Mouse (Mus musculus) brain, embryonic 14.5 days (tissue): ENCODE results near the gene Esrra. TPM values are rescaled to one million over a fixed set of nuclear protein-coding genes. Genes with fewer than 3 reads are reported as not detected.
A peak's percentile ranks its signal among the peaks of the same experiment; 100 is the strongest.

Experiments used
- DNase-seq: peaks from one replicate; pipeline ENCODE4 v3.0.0-alpha.2; 2011; ENCODE audit warnings: low read depth
- CTCF ChIP-seq: fragments of 200-500 bp; IDR thresholded peaks from 2 replicates; pipeline ENCODE4 v1.5.1; 2012; ENCODE audit warnings: inconsistent platforms, mild to moderate bottlenecking, moderate library complexity, borderline replicate concordance; ENCODE audit not compliant: insufficient read depth, insufficient read length; ENCODE audit errors: extremely low read depth
- POLR2A ChIP-seq: fragments of 200-500 bp; IDR thresholded peaks from 2 replicates; pipeline ENCODE4 v1.6.1; 2012; ENCODE audit warnings: mild to moderate bottlenecking, inconsistent platforms, borderline replicate concordance; ENCODE audit not compliant: poor library complexity, insufficient read depth, insufficient read length, severe bottlenecking; ENCODE audit errors: extremely low read depth
- polyA plus RNA-seq: library from polyadenylated mRNA; depleted of rRNA; stranded (reverse); fragments of >200 nt; gene quantifications from 2 replicates; pipeline ENCODE4 v1.2.3, GENCODE M21; 2012; rRNA removed

Esrra gene
- polyA plus RNA-seq: 35.5 and 41.3 TPM in 2 replicates

DNA sequence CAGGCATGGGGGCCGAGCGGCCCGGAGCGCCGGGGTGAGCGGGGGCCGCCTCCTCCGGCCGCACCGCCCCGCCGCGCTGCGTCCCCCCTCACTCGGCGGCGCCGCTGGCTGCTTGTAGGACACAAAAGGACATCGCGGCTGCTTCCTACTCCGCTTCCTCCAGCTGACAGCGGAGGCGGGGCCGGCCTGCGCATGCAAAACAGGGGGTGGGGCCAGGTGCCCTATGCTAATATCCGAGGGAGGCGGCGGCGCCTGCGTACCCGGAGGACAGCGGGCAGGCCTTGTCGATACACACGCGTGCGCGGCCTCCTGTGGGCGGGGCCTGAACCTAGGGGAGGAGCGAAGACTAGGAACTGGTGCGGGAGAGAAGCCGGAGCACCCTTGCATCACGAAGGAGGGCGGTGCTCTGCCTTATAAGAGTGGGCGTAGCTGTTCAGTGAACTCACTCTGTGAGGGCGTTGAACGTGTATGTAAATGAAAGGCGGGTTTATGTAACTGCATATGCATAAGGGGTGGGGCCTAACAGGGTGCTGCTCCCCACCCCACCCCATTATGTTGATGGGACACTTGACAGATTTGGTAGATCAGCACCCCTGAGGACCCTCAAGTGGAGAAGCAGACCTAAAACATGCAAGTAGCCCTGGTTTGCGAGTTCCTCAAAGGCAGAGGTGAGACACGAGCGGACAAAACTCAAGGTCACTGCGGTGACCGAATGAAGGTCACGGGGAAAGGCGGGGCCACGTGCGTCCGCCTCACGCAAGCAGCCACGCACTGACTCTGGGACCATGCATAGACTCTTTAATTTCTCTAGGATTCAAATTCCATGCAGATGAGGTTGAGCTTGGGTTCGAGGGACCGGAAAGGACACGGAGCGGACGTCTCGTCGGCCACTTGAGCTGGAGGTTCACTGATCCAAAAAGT lies at the start of gene Esrra:
Gene Esrra (minus strand): TSS at position 167 of the 921 bp plus-strand sequence.
- DNase-seq: peak; percentile 100
- no peak for TF ChIP-seq CTCF
- peak; percentile 86 for TF ChIP-seq POLR2A

DNA sequence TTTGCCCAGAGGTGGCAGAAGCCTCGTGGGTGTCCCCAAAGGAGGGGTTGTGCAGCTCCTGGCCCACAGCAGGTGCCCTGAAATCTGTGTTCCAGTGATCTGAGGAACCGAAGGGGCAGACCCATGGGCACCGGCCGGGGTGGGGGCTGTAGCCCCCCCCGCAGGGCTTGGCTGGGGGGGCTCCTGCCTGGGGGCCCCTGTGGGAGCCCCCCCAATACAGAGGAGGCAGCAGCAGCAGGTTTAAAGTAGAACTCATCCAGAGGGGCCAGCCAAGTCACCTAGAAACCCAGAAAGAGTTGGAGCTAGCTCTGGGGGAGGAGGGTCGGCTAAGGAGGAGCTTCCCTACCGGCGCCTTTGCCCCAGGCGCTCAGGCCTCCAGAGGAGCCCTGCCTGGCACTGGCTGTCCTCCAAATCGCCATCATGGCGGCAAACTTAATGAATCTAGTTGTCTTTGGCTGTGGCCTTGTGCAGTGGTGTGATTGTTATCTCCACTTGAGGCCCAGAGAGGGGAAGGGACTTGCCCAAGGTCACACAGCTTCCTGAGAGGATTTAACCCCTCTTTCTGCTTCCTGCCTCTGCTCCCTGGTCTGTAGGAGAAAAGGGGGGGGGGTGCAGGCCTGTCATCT lies 49.0 kb upstream of the Esrra start:
- DNase-seq: peak; percentile 41
- TF ChIP-seq POLR2A: no peak
- no peak for TF ChIP-seq CTCF

DNA sequence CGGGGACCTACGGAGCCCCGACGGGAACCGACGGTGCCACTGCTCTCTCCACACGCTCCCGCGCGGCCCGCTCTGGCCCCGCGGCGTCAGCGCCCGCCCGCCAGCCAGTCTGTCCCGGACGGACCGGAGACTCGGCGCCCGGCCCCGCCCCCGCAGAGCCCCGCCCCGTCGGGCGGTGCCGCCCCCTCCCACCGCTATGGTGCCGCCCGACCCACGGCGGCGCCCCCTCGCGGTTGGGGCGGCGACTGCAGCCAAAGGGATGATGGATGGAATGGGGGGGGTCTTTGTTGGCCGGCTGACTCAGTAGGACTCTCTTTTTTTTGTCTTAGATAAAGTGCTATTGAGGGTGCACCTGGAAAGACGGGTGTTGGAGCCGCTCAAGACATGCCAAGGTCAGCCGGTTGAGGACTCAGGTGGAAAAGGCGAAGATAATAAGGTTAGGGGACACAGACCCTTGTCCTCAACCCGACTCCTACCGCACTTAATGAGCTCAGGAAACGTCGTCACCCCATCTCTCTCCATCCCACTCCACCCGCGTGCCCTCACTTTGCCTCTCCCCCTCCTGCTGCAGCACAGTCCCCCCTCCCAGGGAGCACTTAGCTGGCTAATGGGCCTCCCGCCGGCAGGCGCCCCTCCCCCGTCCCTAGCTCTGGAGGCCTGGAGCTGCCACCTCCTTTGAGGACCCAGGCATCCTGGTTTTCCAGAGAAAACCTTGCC lies 48.2 kb upstream of the Esrra start:
- TF ChIP-seq POLR2A (peak; percentile 43; the same call in 1 of the 2 replicates), CTCF (peak; percentile 62)
- DNase-seq: peak; percentile 67

GRCm38 (mm10) chr19:6969291-6969664 lies 47.7 kb upstream of the Esrra start:
- no peak for DNase-seq
- TF ChIP-seq CTCF: no peak
- TF ChIP-seq POLR2A: no peak

- TF ChIP-seq POLR2A (no peak), CTCF (no peak)
- DNase-seq: no peak
Measured at GRCm38 (mm10) chr19:6968491-6969271, 47.1 kb upstream of the Esrra start.

DNA sequence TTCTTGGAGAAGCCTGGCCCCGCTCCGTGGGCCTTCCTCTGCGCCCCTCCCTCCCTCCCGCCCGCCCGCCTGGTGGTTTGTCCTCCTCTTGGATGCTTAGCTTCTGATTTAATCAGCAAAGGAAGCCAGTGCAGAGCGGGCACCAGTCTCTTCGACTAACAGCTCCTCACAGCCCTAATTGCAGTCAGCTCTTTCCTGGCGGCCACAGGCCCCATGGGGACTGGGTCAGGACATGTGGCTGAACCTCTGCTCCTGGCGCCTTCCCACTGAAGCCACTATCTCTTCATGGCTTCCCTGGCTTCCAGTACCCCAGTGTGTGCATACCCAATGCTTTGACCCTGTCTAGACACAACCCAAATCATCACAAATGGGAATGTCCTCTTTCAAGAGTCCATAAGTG lies 34.8 kb upstream of the Esrra start:
- TF ChIP-seq POLR2A (no peak), CTCF (no peak)
- DNase-seq: no peak

DNA sequence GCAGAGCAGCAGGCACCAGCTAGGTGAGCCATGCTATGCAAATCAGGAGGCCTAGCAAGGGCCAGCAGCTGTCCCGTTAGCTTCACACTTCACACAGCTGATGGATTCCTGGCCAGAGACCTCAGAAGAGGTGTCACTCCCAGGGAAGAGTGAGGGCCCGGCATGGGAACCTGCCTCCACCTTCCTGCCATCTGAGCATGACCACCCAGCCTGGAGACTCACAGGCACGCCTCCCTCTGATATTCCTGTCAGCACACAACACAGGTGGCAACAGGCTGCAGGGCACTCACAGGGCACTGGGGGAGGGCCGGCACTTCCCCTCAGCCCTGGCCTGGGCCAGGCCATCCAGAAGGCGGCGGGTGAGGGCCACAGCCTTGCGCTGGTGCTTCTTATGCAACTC lies 33.8 kb upstream of the Esrra start:
- DNase-seq: no peak
- TF ChIP-seq CTCF: no peak
- no peak for TF ChIP-seq POLR2A

- no peak for TF ChIP-seq POLR2A
- TF ChIP-seq CTCF: peak; percentile 35; the same call in 1 of the 2 replicates
- DNase-seq: no peak
Measured at GRCm38 (mm10) chr19:6954046-6954445, 32.4 kb upstream of the Esrra start.

GRCm38 (mm10) chr19:6952712-6953037 lies 31.1 kb upstream of the Esrra start:
- TF ChIP-seq CTCF (no peak), POLR2A (no peak)
- no peak for DNase-seq

DNA sequence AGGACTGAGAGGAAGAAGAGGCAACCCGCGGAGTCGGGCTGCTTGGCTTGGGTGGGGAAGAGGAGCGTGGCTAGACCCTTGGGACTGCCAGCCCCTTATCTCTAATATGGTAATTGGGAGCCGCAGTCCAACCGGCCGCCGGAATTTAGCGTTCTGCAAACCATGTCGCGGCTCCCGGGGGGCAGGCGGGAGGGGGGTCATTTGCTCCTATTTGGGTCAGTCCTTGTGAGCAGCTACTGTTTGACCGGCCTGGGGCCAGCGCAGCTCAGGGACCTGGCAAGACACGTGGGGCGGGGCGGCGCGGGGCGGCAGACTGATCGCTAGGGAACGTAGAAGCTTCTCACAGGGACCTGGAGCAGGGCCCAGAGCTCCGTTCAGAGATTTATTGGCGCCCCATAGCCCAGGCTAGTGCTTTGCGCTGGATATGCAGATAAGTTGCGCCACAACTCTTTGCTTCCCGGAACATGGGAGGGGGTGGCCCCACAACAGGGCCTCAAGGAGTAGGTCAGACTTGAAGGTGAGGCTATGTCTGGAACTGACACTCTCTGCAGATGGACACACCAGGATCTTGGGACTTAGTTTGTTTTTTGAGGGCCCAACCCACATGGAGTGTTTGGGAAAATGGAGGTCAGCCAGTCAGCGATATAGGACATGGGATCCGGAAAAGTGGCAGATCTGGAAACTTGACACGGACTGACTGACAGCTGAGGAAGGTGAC lies 30.5 kb upstream of the Esrra start:
- peak; percentile 82 for DNase-seq
- no peak for TF ChIP-seq POLR2A
- TF ChIP-seq CTCF: no peak

DNA sequence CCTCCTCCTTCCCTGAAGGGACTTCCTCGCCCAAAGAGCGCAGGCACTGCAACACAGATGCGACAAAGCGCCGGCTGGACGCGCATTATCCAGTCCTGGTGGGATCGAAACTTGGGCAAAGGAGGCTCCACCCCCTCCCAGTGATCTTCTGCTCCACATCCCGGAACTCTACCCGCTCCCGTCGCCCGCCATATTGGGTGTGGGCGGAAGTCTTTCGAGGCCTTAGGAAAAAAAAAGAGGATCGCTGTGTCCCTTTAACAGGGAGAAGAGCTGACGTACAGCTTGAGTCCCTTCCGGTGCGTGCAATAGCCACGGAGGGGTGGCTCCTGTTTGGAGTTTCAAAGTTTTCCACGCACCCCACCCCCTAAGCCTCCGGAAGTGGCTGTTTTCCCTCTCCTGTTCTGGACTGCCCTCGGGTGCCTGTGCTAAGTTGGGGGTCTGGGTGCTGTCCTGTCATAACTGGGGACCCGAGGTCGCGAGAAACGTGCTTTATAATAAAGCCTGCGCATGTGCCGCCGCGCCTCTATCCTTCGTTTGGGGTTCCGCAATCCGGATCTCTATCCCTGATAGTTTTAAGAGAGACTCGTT lies 29.9 kb upstream of the Esrra start:
- no peak for TF ChIP-seq CTCF
- TF ChIP-seq POLR2A: peak; percentile 61; the same call in 1 of the 2 replicates
- peak; percentile 98 for DNase-seq
